Mouse (Mus musculus): ENCODE results near the gene Skap1. TPM values are rescaled to one million over a fixed set of nuclear protein-coding genes. Genes with fewer than 3 reads are reported as not detected.
A peak's percentile ranks its signal among the peaks of the same experiment; 100 is the strongest.

Skap1 gene
- polyA plus RNA-seq, 1 experiment from 2014 or later, result 0.35 TPM

DNA sequence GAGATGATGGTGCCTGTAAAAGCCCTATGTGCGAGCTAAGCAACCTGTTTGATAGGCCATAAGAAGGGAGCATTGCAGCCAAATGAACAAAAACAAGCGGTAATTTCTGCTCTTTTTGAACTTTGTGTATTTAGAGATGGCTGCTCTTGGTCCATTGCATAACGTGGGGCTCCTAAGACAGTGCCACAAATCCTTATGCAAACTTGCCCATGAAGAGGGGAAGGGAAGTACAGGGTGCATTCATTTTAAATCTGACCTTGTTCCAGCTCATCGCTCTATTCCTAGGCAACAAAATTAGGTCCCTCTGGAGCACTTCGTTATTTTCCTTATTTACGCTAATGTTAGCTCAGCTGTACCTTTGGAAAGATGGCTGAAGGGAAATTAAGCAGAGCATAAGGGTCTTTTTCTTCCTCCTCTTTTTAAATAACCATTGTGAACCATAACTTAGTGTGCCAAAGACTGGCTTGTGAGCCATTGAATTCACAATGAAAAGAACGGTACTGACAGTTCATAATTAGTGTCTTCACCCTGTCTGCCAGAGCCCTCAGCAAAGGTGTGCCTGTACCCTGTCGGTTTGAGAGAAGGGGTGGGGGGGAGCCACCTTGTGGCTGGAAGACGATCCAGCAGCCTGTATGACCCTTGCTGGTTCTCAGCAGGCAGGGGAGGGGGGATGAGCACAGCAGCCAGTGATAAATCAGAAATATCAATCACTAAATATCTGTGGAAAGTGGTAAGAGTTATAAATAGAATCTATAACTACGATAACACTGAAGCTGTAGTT, 117.4 kb downstream of the Skap1 start:
- TF ChIP-seq CTCF (IDR thresholded peaks at IDR 0.05; ENCODE audit: low read depth) (peak; percentile 72), EP300 (IDR thresholded peaks at IDR 0.05; ENCODE audit: low read depth) (no peak)
- Histone ChIP-seq H3K4me3 (ENCODE audit: low read depth, low read length) (no peak overlapping the region), H3K36me3 (replicated peaks; ENCODE audit: insufficient read depth, low read length) (no peaks in the 10 kb centered on the region), H3K27me3 (ENCODE audit: insufficient read depth, low read length) (no peaks in the 10 kb centered on the region), H3K4me1 (ENCODE audit: insufficient read depth) (peaks cover 2% of the 10 kb centered on the region), H3K9ac (replicated peaks) (no peak overlapping the region), H3K27ac (ENCODE audit: low read depth) (no peak overlapping the region), H3K4me2 (ENCODE audit: low read depth, low read length) (no peak overlapping the region), H3K9me3 (ENCODE audit: low read length) (no peaks in the 10 kb centered on the region)
- DNase-seq, result peak; percentile 34
- 50% methylated on average over 10 of the region's 10 CpGs for WGBS (ENCODE audit: insufficient replicate concordance)
- ATAC-seq, result no peak; the same call in 1 of the 2 replicates

- ATAC-seq, result peak; percentile 61
- Histone ChIP-seq H3K4me1 (ENCODE audit: insufficient read depth) (no peaks in the 10 kb centered on the region; the same call in 1 of the 2 replicates), H3K36me3 (replicated peaks; ENCODE audit: insufficient read depth, low read length) (no peaks in the 10 kb centered on the region), H3K27me3 (ENCODE audit: insufficient read depth, low read length) (no peaks in the 10 kb centered on the region), H3K4me2 (ENCODE audit: low read depth, low read length) (no peak overlapping the region), H3K27ac (ENCODE audit: low read depth) (no peak overlapping the region), H3K9ac (replicated peaks) (no peak overlapping the region), H3K9me3 (ENCODE audit: low read length) (no peaks in the 10 kb centered on the region), H3K4me3 (ENCODE audit: low read depth, low read length) (no peak overlapping the region)
- TF ChIP-seq CTCF (IDR thresholded peaks at IDR 0.05; ENCODE audit: low read depth) (no peak), EP300 (IDR thresholded peaks at IDR 0.05; ENCODE audit: low read depth) (no peak)
- DNase-seq, result peak; percentile 30
- 55% methylated on average over 10 of the region's 10 CpGs for WGBS (ENCODE audit: insufficient replicate concordance)
These were observed 118.2 kb downstream of the Skap1 start for GRCm38 (mm10) chr11:96582595-96582994.

- H3K4me2 ChIP-seq (ENCODE audit: low read depth, low read length), result no peak overlapping the region
- no peaks in the 10 kb centered on the region for H3K27me3 ChIP-seq (ENCODE audit: insufficient read depth, low read length)
- H3K27ac ChIP-seq (ENCODE audit: low read depth), result no peak overlapping the region
- 71% methylated on average over 3 of the region's 3 CpGs for WGBS (ENCODE audit: insufficient replicate concordance)
- H3K36me3 ChIP-seq (replicated peaks; ENCODE audit: insufficient read depth, low read length), result no peaks in the 10 kb centered on the region
- H3K4me1 ChIP-seq (ENCODE audit: insufficient read depth), result no peaks in the 10 kb centered on the region
- ATAC-seq, result no peak
- H3K4me3 ChIP-seq (ENCODE audit: low read depth, low read length), result no peak overlapping the region
- H3K9ac ChIP-seq (replicated peaks), result no peak overlapping the region
- no peaks in the 10 kb centered on the region for H3K9me3 ChIP-seq (ENCODE audit: low read length)
- DNase-seq, result no peak
- no peak for TF ChIP-seq EP300 (IDR thresholded peaks at IDR 0.05; ENCODE audit: low read depth)
- TF ChIP-seq CTCF (IDR thresholded peaks at IDR 0.05; ENCODE audit: low read depth), result no peak
These were observed 125.4 kb downstream of the Skap1 start for GRCm38 (mm10) chr11:96589828-96590227.

- H3K4me2 ChIP-seq (ENCODE audit: low read depth, low read length), result peak overlapping the region; percentile 59
- TF ChIP-seq EP300 (IDR thresholded peaks at IDR 0.05; ENCODE audit: low read depth) (no peak), CTCF (IDR thresholded peaks at IDR 0.05; ENCODE audit: low read depth) (no peak)
- 39% methylated on average over 12 of the region's 12 CpGs for WGBS (ENCODE audit: insufficient replicate concordance)
These were observed 131.5 kb downstream of the Skap1 start for GRCm38 (mm10) chr11:96595890-96596289.

GRCm38 (mm10) chr11:96596301-96596700, 131.9 kb downstream of the Skap1 start:
- TF ChIP-seq EP300 (IDR thresholded peaks at IDR 0.05; ENCODE audit: low read depth) (no peak), CTCF (IDR thresholded peaks at IDR 0.05; ENCODE audit: low read depth) (no peak)
- Histone ChIP-seq H3K4me1 (ENCODE audit: insufficient read depth) (no peaks in the 10 kb centered on the region), H3K27ac (ENCODE audit: low read depth) (no peak overlapping the region), H3K9me3 (ENCODE audit: low read length) (no peaks in the 10 kb centered on the region), H3K9ac (replicated peaks) (no peak overlapping the region), H3K4me3 (ENCODE audit: low read depth, low read length) (no peak overlapping the region), H3K27me3 (ENCODE audit: insufficient read depth, low read length) (no peaks in the 10 kb centered on the region), H3K4me2 (ENCODE audit: low read depth, low read length) (peak overlapping the region; percentile 59), H3K36me3 (replicated peaks; ENCODE audit: insufficient read depth, low read length) (no peaks in the 10 kb centered on the region)
- ATAC-seq (no peak), DNase-seq (no peak)
- WGBS (ENCODE audit: insufficient replicate concordance), result 31% methylated on average over 6 of the region's 6 CpGs

More at GRCm38 (mm10) chr11:96595890-96596289, 131.5 kb downstream of the Skap1 start:
- no peak for DNase-seq
- no peak overlapping the region for H3K9ac ChIP-seq (replicated peaks)
- no peaks in the 10 kb centered on the region for H3K4me1 ChIP-seq (ENCODE audit: insufficient read depth)
- H3K9me3 ChIP-seq (ENCODE audit: low read length), result no peaks in the 10 kb centered on the region
- H3K4me3 ChIP-seq (ENCODE audit: low read depth, low read length), result no peak overlapping the region; the same call in 1 of the 2 replicates
- no peaks in the 10 kb centered on the region for H3K27me3 ChIP-seq (ENCODE audit: insufficient read depth, low read length)
- H3K27ac ChIP-seq (ENCODE audit: low read depth), result no peak overlapping the region
- no peak for ATAC-seq
- H3K36me3 ChIP-seq (replicated peaks; ENCODE audit: insufficient read depth, low read length), result no peaks in the 10 kb centered on the region

GRCm38 (mm10) chr11:96602806-96603205, 138.4 kb downstream of the Skap1 start:
- no peak for DNase-seq
- H3K4me3 ChIP-seq (ENCODE audit: low read depth, low read length), result no peak overlapping the region
- no peak overlapping the region for H3K9ac ChIP-seq (replicated peaks)
- no peak overlapping the region for H3K4me2 ChIP-seq (ENCODE audit: low read depth, low read length)
- no peaks in the 10 kb centered on the region for H3K9me3 ChIP-seq (ENCODE audit: low read length)
- no peaks in the 10 kb centered on the region for H3K4me1 ChIP-seq (ENCODE audit: insufficient read depth)
- TF ChIP-seq CTCF (IDR thresholded peaks at IDR 0.05; ENCODE audit: low read depth) (no peak), EP300 (IDR thresholded peaks at IDR 0.05; ENCODE audit: low read depth) (no peak)
- no peaks in the 10 kb centered on the region for H3K27me3 ChIP-seq (ENCODE audit: insufficient read depth, low read length)
- WGBS (ENCODE audit: insufficient replicate concordance), result 65% methylated on average over 3 of the region's 3 CpGs
- ATAC-seq, result no peak
- no peak overlapping the region for H3K27ac ChIP-seq (ENCODE audit: low read depth)
- no peaks in the 10 kb centered on the region for H3K36me3 ChIP-seq (replicated peaks; ENCODE audit: insufficient read depth, low read length)

Measured in liver, postnatal 0 days (tissue).